Mouse (Mus musculus) heart, postnatal 0 days (tissue): ENCODE measurements at regions not wholly inside any gene's neighbourhood (a gene's known extent, or its start where the extent isn't known, plus 50 kb on each side); places are given as distances from the start of the nearest gene placed in this dataset.

Experiments used
- CTCF ChIP-seq: IDR thresholded peaks from 2 replicates; pipeline ENCODE4 v1.5.1; 2016; ENCODE audit warnings: antibody characterized with exemption, control low read depth, low read depth
- EP300 ChIP-seq: IDR thresholded peaks from 2 replicates; pipeline ENCODE4 v1.6.1; 2016; ENCODE audit warnings: antibody characterized with exemption, low read depth

- TF ChIP-seq CTCF (no peak), EP300 (no peak)
Measured at GRCm38 (mm10) chr4:31860389-31860788, 103.5 kb upstream of the Map3k7 start.
